Mouse (Mus musculus): ENCODE data around the gene 4930415O20Rik.
A peak's percentile ranks its signal among the peaks of the same experiment; 100 is the strongest.

Gene 4930415O20Rik

DNA sequence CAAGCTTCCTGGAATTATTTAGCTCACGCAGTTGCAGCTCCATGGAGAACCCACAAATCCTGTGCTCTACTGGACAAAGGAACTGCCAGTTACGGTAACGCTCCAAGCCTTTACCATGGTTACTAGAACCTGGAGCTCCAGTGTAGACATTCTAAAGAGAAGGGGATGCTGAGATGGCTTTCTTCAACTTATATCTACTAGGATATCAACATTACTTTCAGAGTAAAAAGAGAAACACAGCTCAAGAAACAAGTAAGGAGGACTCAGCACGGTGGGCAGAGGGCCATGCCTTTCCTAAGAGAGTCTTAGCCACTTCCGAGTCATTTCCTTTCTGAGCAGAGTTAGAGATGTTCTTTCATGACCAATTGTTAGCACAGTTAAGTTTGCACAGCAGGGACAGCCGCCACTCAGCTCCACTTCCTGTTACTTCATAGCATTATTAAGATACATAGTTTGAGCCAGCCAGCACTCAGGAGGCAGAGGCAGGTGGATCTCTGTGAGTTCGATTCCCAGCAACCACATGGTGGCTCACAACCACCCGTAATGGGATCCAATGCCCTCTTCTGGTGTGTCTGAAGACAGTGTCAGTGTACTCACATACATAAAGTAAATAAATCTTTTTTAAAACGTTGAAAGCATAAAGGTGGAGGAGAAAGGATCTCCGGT lies at the start of gene 4930415O20Rik, which contains the start of gene Ccnt1:
TSS of gene 4930415O20Rik (plus strand) at position 132 of the 666 bp plus-strand sequence.
TSS of gene Ccnt1 (minus strand) at position 51 of the 666 bp plus-strand sequence.
- no peak for DNase-seq

DNA sequence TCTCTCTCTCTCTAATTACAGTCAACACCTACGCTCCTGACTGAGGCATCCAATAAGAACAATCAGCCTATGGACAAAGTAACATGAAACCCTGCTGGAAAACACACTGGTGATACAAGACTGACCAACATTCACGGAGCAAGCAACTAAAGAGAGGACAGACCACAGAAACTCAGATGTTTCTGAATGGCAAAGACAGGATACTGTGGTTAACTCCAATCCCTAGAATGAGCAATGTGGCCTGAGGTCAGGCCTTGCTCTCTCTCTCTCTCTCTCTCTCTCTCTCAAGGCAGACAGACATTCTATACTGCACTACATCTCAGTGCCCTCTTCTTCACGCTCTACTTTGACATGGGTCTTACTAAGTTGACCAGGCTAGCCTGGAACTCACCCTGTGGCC lies 49.6 kb upstream of the 4930415O20Rik start:
- no peak for DNase-seq

DNA sequence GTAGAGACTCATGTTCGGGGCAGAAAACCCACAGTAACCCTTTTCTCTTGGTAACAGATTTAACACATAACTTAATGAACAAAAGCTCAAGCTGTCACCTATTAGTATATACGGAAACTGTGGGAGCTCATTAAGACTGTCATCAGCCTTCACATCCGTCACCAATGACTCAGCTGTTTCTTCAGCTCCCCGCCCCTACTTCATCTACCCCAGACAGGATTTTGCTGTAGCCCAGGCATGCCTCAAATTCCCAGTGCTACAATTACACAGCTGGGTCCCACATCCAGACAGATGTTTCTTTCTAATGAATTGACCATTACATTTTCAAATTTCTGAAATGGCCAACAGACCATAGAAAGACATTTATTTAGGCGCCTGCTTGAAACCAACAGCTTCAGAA lies 44.7 kb upstream of the 4930415O20Rik start:
- DNase-seq = no peak

DNA sequence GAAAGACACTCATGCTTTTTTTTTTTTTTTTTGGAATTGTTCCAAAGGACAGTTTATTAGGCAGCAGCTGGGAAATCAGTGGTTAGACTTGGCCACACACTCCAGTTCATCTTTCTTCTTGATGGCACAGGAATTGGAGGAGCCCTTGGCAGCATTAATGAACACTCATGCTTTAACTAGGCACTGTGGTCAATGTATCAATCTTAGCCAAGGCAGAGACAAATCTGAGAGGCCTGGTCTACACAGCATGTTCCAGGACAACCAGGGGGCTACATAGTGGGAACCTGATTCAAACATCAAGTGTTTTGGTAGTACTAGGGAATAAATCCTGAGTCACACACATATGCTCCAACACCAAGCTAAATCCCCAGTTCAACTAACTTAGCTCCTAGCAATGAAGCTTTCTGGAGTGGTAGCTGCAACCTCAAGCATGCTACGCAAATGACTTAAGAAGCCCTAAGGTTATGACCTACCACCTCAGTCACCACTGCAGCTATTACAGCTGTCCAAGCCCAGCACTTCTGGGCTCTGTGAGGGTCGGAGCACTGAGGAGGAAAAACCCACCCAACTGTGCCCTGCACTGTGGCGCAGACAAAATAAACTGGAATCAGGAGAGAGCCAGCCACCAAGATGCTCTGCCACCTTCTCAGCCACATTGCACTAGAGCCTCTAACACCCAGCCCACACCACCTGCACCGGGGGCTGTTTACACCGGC lies 43.6 kb upstream of the 4930415O20Rik start:
- DNase-seq = no peak

DNA sequence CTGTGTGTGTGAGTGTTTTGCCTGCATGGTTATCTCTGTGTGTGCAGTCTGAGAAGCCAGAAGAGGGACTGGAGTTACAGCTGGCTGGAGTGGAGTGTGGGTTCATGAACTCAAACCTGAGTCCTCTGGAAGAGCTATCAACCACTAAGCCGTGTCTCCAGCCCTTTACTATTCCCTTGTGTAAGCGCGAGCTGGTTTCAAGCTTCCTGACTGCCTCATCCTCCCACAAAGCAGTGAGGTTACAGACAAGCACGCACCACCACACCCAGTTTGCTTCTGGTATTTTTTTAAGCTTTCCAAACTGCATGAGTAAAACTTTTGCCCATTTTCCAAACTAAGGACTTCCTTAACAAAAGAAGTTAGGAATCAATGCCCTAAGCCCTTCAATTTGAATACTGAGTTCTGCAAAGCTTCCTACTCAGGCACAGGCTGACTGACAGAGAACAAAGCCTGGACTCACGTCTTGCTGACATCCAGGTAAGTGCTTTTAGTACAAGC lies 42.7 kb upstream of the 4930415O20Rik start:
- DNase-seq = no peak

DNA sequence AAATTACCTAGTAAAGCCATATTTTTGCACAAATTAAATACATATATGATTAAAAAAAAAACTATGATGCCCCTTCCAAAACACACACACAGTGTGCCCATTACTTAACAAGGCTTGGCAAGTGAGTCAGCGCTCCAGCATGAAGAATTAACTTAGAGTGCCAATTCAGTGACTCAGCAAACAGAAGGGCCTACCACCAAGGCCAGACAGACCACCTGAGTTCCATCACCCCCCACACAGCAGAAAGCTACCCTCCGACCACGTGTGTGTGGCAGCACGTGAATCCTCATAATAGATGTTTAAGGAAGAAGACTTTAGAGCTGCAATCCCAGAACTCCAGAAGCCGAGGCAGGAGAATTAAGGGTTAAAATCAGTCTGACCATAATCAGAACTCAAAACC lies 38.5 kb upstream of the 4930415O20Rik start:
- no peak for DNase-seq

DNA sequence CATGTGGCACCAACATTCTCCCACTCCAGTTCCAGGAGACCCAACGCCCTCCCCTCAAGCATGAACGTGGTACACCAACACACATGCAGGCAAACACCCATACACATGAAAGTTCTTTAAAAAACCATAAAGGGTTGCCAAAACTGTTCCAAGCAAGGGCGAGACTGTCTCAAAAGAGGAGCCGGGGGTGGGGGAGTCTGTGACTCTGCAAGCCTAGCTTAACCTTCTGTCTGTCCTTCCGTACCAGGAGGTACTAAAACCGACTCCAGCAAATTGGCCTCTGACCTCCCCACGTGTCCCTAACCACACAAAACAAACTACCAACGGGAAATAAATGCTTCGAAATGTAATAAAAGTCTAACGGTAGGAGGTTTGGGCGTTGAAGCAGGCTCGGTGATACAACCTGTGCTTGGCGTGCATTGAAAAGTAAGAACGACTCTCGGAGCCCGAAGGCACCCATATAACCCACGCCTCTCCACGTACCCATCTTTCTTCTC lies 37.7 kb upstream of the 4930415O20Rik start:
- no peak for DNase-seq

DNA sequence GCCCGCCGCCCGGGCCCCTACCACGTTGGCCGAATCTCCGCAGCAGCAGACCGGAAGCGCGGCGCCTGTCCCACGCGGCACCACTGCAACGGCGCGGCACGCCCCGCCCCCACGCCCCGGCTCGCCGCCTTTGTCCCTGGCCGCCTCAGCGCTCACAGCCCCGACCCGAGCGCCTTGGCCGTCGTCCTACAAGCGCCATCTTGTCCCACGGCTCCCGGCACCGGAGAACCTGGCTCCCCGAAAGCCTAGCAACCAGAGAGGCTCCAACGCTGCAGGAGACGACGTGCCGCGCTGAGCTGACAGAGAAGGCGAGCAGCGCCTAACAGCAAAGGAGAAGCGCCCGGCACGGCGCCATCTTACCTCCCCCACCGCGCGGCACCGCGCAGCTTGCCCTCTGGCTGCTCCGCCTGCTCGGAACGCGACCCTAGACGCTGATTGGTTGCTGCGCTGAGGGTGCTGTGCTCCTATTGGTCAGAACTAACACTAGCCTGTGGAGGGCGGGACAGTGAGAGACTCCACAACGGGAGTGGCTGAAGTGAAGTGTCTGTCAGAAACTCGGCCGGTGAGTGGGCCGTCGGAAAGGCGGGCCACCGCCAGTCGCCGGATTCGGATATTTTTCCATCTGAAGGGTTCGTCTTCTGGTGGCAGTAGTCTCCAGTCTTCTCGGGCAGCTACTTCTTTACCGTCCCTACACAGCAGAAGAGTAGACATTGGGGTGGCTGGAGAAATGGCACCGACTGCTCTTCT lies 36.8 kb upstream of the 4930415O20Rik start, which contains the start of gene Kansl2:
TSS of gene Kansl2 (minus strand) at position 384 of the 747 bp plus-strand sequence.
- peak; percentile 99 for DNase-seq

DNA sequence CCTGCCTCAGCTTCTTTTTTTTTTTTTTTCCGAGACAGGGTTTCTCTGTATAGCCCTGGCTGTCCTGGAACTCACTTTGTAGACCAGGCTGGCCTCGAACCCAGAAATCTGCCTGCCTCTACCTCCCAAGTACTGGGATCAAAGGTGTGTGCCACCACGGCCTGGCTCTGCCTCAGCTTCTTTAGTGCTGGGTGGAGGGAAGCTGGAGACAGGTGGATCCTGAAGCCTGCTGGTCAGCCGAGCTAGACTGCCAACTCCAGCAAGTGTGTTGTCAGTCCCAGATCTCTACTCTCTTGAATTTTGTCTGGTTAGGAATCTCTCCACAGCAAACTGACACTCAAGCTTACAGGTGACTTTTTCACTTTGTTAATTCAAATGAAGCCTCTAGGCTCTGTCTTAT lies 34.9 kb upstream of the 4930415O20Rik start:
- no peak for DNase-seq

DNA sequence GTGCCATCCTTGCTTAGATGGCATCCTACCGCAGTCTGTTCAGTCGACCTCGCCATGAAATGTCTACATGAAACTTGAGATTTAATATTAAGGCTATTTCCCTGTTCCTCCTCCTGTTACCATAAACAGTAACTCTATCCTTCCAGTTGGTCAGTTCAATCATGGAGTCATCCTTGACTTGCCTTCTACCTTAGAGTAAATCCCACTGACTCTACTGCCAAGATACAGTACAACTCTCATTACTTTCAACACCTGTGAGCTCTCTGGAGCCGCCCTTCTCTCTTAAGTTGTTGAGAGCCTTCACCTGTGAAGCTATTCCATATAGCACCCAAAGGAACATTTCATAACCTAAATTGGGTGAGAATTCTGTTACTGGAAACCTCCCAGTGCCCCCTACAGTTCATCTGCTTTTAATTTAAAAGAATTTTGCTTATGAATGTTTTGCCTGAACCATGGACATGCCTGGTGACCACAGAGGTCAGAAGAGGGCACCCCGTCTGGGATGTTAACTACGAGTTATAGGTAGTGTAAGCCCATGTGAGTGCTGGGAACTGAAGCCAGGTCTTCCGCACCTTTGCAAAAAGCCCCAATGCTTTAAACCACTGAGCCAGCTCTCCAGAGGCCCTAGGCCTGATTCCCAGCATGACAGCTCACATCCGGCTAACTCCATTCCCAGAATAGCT lies 33.8 kb upstream of the 4930415O20Rik start:
- no peak for DNase-seq

DNA sequence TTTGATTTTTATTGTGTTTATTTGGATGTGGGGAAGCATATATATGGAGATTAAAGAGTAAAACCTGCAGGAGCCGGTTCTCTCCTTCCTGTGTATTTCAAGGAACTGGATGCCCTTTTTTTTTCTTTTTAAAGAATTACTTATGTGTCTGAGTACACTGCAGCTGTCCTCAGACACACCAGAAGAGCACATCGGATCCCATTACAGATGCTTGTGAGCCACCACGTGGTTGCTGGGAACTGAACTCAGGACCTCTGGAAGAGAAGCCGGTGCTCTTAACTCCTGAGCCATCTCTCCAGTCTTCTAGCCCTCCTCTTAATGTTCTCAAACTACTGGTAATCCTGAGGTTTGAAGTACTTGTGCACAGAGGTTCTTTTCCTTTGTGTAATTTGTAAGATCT lies 32.9 kb upstream of the 4930415O20Rik start:
- no peak for DNase-seq

DNA sequence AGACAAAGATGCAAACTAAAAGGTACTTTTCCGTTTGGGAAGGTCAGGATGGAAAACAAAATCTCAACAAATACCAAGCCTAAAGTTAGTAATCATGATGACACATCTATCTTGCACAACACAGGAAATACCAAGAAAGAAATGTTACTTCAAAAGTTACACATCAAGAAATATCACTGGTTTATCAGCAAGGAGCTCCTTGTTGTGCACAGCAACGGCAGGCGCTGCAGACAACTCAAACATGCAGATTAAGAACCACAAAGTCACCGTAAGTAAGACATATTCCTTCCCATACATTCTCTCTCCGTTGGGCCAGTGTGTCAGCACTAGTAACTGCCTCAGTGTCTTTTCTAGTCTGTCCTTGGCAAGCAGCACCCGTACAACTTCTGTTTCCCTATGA lies 29.7 kb upstream of the 4930415O20Rik start:
- DNase-seq = no peak

DNA sequence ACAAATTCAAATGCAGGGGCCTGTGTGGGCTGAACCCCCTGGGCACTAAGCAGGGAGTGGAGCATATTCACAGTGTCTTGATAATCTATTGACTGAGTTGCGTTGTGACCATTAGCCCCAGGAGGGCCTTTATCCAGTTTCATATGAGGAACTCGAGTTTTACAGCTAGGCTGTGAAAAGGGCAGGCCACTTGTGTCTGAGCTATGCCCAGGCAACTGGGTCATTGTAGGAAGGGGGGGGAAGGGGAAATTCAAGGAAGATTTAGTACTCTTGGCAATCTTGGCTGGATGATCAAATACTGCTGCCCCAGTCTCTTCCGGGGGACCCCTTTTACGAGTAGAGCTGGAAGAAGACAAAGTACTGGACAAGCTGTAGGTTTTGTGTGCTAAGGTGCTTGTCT lies 27.5 kb upstream of the 4930415O20Rik start:
- no peak for DNase-seq

DNA sequence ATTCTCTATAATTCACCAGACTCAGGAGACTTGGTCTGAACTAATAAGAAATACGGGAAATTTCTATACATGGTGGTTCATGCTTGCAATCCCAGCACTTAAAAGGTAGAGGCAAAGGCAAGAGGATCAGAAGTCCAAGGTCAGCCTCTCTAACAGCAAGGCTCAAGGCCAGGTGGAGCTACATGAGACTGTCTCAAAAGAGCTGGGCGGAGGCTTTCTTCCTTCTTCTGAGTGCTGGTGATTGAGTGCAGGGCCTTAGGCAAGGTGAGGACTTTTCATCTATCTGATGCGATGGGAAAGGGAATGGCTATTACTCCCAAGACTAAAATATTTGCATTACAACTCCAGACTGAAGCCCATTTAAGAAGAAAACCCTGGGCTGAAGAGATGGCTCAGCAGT lies 25.7 kb upstream of the 4930415O20Rik start:
- no peak for DNase-seq

DNA sequence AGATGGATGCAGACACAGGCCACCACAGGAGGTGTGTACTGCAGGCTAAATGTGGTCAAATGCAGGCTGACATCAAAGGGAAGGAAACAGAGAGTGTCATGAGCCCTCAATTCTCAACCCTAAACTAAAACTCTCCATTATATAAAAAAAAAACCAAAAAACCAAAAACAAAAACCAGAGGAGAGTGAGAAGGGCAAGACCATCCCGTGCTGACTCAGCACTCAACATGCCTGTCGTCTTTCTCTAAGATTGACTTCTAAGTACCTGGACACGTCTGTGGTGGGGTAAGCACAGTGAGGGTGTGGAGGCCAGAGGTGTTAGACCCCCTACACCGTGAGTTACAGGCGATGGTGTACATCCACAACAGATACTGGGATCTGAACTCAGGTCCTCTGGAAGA lies 24.0 kb upstream of the 4930415O20Rik start:
- DNase-seq = no peak

DNA sequence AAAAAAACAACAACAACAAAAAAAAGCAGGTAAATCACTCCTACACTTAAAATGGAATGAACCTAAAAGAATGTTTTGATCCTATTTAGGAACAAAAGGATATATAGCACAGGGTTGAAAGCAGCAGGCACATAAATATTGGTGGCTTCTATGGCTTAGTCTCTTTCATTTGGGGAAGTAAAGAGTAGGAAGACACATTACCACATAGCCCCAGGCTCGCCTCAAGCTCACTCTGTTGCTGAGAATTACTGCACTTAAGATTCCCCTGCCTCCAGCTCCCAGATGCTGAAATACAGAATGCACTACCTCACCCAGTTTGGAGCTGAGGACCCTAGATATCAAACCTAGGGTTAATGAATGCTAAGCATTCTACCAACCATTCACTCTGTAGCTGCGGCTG lies 18.0 kb upstream of the 4930415O20Rik start:
- no peak for DNase-seq

DNA sequence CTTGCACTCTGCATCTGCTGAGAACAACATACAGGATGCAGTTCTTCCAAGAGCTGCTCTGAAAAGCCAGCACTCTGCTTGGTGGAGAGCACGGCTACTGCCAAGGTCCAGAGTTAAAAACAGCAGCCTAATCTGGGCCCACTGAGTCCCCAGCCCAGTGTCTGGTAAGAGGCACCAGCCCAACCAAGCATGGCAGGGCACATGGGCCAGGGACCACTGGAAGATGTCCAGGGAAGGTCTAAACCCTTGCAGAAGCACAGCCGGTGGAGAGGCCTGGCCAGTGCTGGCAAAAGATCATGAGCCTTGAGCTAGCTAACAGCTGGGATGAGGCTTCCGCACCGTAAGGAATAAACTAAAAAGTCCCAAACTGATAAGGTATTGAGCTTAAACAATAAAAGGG lies 14.9 kb upstream of the 4930415O20Rik start:
- DNase-seq = no peak

DNA sequence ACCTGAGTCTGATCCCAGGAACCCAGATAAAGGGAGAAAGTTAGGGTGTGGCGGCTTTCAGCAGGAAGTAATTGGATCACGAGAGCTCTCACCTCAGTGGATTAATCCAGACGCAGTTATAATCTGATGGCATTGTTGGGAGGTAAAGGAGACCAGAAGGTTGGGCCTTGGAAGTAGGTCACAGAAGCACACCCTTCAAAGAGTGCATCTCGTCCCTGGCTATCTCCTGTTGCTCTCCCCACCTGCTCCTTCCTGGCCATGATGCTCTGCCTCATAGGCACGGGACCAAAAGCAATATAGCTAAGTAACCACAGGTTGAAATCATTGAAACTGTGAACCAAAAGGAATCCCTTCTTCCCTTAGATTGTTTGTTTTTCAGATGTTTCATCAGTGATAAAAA lies 13.6 kb upstream of the 4930415O20Rik start:
- DNase-seq = no peak

DNA sequence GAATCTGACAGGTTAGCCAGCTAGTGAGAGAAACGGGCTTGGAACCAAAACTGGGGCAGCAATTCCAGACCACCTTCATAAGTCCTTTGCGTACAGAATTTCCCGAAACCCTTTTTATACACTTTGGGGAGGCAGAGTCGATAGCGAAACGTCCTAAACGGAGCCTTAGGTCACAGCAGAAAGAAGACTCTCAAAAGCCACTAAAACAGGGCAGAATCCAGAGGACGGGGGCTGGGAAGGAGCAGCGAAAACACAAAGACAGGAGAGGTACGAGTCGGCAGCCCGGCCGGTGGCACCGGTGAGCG lies 3.9 kb upstream of the 4930415O20Rik start:
- DNase-seq = no peak

DNA sequence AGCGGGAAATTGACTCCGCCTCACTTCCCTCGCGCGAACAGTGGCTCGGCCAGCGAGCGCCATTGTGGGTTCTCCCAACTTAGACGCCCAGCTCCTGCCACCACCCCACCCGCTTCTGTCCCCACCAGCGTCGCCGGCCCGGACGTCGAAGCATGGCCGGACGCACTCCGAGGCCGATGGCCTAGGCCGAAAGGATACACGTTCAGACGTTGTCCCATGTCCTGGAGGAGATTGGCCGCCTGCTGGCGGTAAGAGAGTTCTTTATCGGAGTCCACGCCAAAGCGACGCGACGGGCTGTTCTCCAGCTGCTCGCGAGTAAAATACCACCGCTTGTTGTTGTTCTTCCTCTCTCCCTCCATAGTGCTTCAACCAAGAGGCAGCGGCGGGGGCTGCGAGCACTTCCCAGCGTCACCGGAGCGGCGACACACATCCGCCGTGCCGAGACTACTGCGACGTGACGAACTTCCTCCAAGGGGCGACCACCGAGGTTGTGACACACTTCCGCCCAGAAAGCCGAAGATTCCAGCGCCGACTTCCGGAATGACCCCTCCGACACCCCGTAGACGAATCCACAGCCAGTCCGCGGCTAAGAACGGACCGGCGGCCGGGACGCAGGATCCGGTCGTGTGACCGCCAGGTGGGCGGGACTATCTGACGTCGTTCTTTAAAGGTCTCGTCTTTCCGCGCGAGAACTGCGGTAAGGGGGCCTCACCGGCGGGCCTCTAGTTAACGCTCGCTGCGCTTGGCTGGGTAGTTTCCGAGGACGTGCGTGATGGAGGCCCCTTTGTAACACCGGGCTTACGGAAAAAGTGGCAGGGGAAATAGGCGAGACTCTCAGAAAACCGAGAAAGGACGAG lies 3.3 kb upstream of the 4930415O20Rik start:
- DNase-seq = peak; percentile 100

DNA sequence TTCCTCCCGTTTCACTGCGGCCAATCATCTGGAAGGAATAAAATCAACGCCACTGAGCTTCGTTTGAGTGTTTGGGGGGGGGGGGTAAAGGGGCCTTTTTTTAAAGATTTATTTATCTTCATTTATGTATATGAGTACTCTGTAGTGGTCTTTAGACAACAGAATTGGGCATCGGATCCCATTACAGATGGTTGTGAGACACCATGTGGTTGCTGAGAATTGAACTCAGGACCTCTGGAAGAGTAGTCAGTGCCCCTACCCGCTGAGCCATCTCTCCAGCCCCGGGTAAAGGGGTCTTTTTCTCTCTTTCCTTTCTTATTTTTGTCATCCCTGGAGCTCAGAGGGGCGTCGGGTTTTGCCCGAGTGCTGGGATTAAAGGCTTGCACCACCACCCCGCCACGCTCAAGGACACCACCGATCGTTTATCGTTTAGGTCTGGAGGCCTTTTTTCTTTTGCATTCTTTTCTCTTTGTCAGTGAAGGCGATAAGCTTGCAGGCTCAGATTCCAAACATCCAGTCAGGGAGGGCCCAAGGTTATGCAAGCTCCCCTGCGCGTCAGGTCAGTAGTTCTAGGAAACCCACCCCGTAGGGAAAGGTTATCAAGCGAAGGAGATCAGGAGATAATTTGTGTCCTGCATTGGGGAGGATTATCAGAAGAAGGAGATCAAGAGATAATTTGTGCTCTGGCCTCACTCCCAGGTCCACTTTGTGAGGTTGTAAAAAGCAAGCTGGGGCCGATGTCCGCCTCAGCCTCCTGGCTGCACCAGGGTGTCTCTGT lies 2.4 kb upstream of the 4930415O20Rik start:
- DNase-seq = peak in 1 of 2 experiments; percentile 10

Measured in lung, adult 18-20 months (tissue).